Comparison of ENCODE assay signal across 19 mouse cellular contexts in genomic region chr6:47338113-47338512, GRCm38 (mm10).
DNase-seq lines count a peak whose midpoint lies in the region; ATAC-seq and TF ChIP-seq lines count a peak whose summit lies in the region.
"Had no signal": no experiment of that assay in that cellular context is flagged by ENCODE, and none has a peak within 500 bp of the region (broad histone marks: within the 10 kb centered on the region; RNA-seq: fewer than 3 reads in every experiment).

No protein-coding gene starts in this region.

- H3K27me3 ChIP-seq in heart, embryonic 12.5 days (replicated peaks), result 0 out of 2 replicates have a peak, but pooled peaks cover 3% of the 10 kb centered on the region
- H3K27me3 ChIP-seq in lung, postnatal 0 days (replicated peaks; ENCODE audit: insufficient read depth, low read length), result no peaks in the 10 kb centered on the region
- H3K27me3 ChIP-seq in intestine, embryonic 14.5 days (replicated peaks; ENCODE audit: control insufficient read depth, insufficient read depth, low read length), result no peaks in the 10 kb centered on the region
- no peaks in the 10 kb centered on the region for H3K27me3 ChIP-seq in testis, adult 2 months (ENCODE audit: control insufficient read depth, insufficient read depth, low read length)
- H3K27me3 ChIP-seq in midbrain, embryonic 16.5 days (ENCODE audit: control insufficient read depth, insufficient read depth, low read depth, low read length), result no peaks in the 10 kb centered on the region
- no peaks in the 10 kb centered on the region for H3K27me3 ChIP-seq in midbrain, embryonic 13.5 days
- H3K27me3 ChIP-seq: embryonic facial prominence, embryonic 12.5 days; neural tube, embryonic 15.5 days had no signal

- no peaks in the 10 kb centered on the region for H3K9me3 ChIP-seq in heart, embryonic 12.5 days (replicated peaks)
- H3K9me3 ChIP-seq in lung, postnatal 0 days (ENCODE audit: low read length), result no peaks in the 10 kb centered on the region
- no peaks in the 10 kb centered on the region for H3K9me3 ChIP-seq in intestine, embryonic 14.5 days (ENCODE audit: control insufficient read depth, low read length)
- H3K9me3 ChIP-seq in midbrain, embryonic 16.5 days (replicated peaks; ENCODE audit: control insufficient read depth, low read length, poor library complexity, severe bottlenecking), result no peaks in the 10 kb centered on the region
- no peaks in the 10 kb centered on the region for H3K9me3 ChIP-seq in midbrain, embryonic 13.5 days
- H3K9me3 ChIP-seq: embryonic facial prominence, embryonic 12.5 days; G1E; midbrain, embryonic 10.5 days; neural tube, embryonic 15.5 days had no signal

- no peak overlapping the region for H3K4me3 ChIP-seq in heart, embryonic 12.5 days
- H3K4me3 ChIP-seq in lung, postnatal 0 days (ENCODE audit: low read depth, low read length), result no peak overlapping the region
- H3K4me3 ChIP-seq in lung, adult 2 months (replicated peaks; ENCODE audit: extremely low read depth, low read depth, low read length), result no peak overlapping the region
- no peak overlapping the region for H3K4me3 ChIP-seq in intestine, embryonic 14.5 days (ENCODE audit: low read depth, low read length)
- H3K4me3 ChIP-seq in testis, adult 2 months (ENCODE audit: control insufficient read depth, low read depth, low read length), result no peak overlapping the region
- no peak overlapping the region for H3K4me3 ChIP-seq in midbrain, embryonic 16.5 days (ENCODE audit: low read depth, low read length)
- no peak overlapping the region for H3K4me3 ChIP-seq in midbrain, embryonic 13.5 days (replicated peaks)
- H3K4me3 ChIP-seq: embryonic facial prominence, embryonic 12.5 days; layer of hippocampus, adult 2 months; left cerebral cortex, adult 2 months; midbrain, embryonic 10.5 days; neural tube, embryonic 15.5 days had no signal

- intact Hi-C loops in heart, postnatal 36 days (cut with DNase I), result no loop called here

- TF ChIP-seq CTCF in lung, postnatal 0 days (IDR thresholded peaks at IDR 0.05), result no peak
- no peak for TF ChIP-seq CTCF in lung, adult 2 months (IDR thresholded peaks at IDR 0.05; ENCODE audit: insufficient read depth, low read length)
- no peak for TF ChIP-seq CTCF in testis, adult 2 months (IDR thresholded peaks at IDR 0.05; ENCODE audit: control insufficient read depth, insufficient read depth, insufficient replicate concordance, low read depth, low read length)

- TF ChIP-seq POLR2A in lung, adult 2 months (IDR thresholded peaks at IDR 0.05; ENCODE audit: borderline replicate concordance, extremely low read depth, low read depth, low read length), result no peak
- TF ChIP-seq POLR2A in testis, adult 2 months (IDR thresholded peaks at IDR 0.05; ENCODE audit: control insufficient read depth, low read depth, low read length), result no peak

- TF ChIP-seq EP300 in lung, postnatal 0 days (IDR thresholded peaks at IDR 0.05), result peak; percentile 73; the same call in 1 of the 2 replicates

- peaks cover 18% of the 10 kb centered on the region for H3K4me1 ChIP-seq in heart, embryonic 12.5 days (replicated peaks)
- H3K4me1 ChIP-seq in lung, postnatal 0 days (ENCODE audit: insufficient read depth, low read depth, low read length), result no peaks in the 10 kb centered on the region
- no peaks in the 10 kb centered on the region for H3K4me1 ChIP-seq in lung, adult 2 months (ENCODE audit: control insufficient read depth, insufficient read depth, low read length)
- H3K4me1 ChIP-seq in intestine, embryonic 14.5 days (replicated peaks; ENCODE audit: control insufficient read depth, insufficient read depth, low read length), result no peaks in the 10 kb centered on the region
- H3K4me1 ChIP-seq in testis, adult 2 months (ENCODE audit: control insufficient read depth, insufficient read depth, low read length), result peaks cover 2% of the 10 kb centered on the region; the same call in 1 of the 2 replicates
- peaks cover 1% of the 10 kb centered on the region for H3K4me1 ChIP-seq in midbrain, embryonic 16.5 days (ENCODE audit: control insufficient read depth, insufficient read depth, low read length)
- H3K4me1 ChIP-seq in midbrain, embryonic 13.5 days (replicated peaks), result peaks cover 5% of the 10 kb centered on the region; the same call in 1 of the 2 replicates
- H3K4me1 ChIP-seq: embryonic facial prominence, embryonic 12.5 days; neural tube, embryonic 15.5 days had no signal

- no peak for DNase-seq in heart, postnatal 36 days
- peak; percentile 27 for DNase-seq in lung, postnatal 0 days (ENCODE audit: low spot score)
- DNase-seq in lung, adult 2 months, result no peak
- no peak for DNase-seq in intestine, embryonic 14.5 days (ENCODE audit: low spot score)
- DNase-seq: cerebellum, adult 11-12 months; gastrocnemius, postnatal 10 days; heart, postnatal 14 days; lung, adult 18-20 months had no signal

- peak; percentile 74 for ATAC-seq in heart, embryonic 12.5 days (ENCODE audit: insufficient number of reproducible peaks, low FRiP score)
- ATAC-seq in lung, postnatal 0 days, result peak; percentile 58
- ATAC-seq in intestine, embryonic 14.5 days (replicated peaks; ENCODE audit: low FRiP score, low TSS enrichment, low read depth), result 0 out of 2 replicates have a peak, but pooled peaks have one; percentile 13
- ATAC-seq in midbrain, embryonic 16.5 days, result no peak
- ATAC-seq in midbrain, embryonic 13.5 days, result no peak
- ATAC-seq: hindbrain, embryonic 16.5 days had no signal

- no peaks in the 10 kb centered on the region for H3K36me3 ChIP-seq in heart, embryonic 12.5 days
- H3K36me3 ChIP-seq in lung, postnatal 0 days (ENCODE audit: insufficient read depth, low read length), result no peaks in the 10 kb centered on the region
- H3K36me3 ChIP-seq in intestine, embryonic 14.5 days (ENCODE audit: control insufficient read depth, insufficient read depth, low read length), result no peaks in the 10 kb centered on the region
- H3K36me3 ChIP-seq in testis, adult 2 months (ENCODE audit: control insufficient read depth, insufficient read depth, low read length), result no peaks in the 10 kb centered on the region
- H3K36me3 ChIP-seq in midbrain, embryonic 16.5 days (ENCODE audit: control insufficient read depth, insufficient read depth, low read length), result no peaks in the 10 kb centered on the region
- H3K36me3 ChIP-seq in midbrain, embryonic 13.5 days, result no peaks in the 10 kb centered on the region
- H3K36me3 ChIP-seq: embryonic facial prominence, embryonic 12.5 days; G1E; midbrain, embryonic 10.5 days; neural tube, embryonic 15.5 days had no signal

- H3K27ac ChIP-seq in heart, embryonic 12.5 days (ENCODE audit: poor library complexity, severe bottlenecking), result peak overlapping the region; percentile 17
- H3K27ac ChIP-seq in lung, postnatal 0 days (ENCODE audit: low read length), result no peak overlapping the region
- H3K27ac ChIP-seq in intestine, embryonic 14.5 days (ENCODE audit: low read depth), result no peak overlapping the region
- H3K27ac ChIP-seq in testis, adult 2 months (ENCODE audit: control insufficient read depth, insufficient read depth, low read depth, low read length), result peak overlapping the region; percentile 5; the same call in 1 of the 2 replicates
- no peak overlapping the region for H3K27ac ChIP-seq in midbrain, embryonic 16.5 days (ENCODE audit: low read length)
- no peak overlapping the region for H3K27ac ChIP-seq in midbrain, embryonic 13.5 days
- H3K27ac ChIP-seq: embryonic facial prominence, embryonic 12.5 days; layer of hippocampus, adult 2 months; left cerebral cortex, adult 2 months; midbrain, embryonic 10.5 days; neural tube, embryonic 15.5 days had no signal

- WGBS in heart, embryonic 12.5 days, result 11% methylated on average over 6 of the region's 6 CpGs
- 12% methylated on average over 6 of the region's 6 CpGs for WGBS in lung, postnatal 0 days
- WGBS in lung, adult 2 months, result 35% methylated on average over 6 of the region's 6 CpGs
- WGBS in intestine, embryonic 14.5 days, result 45% methylated on average over 6 of the region's 6 CpGs
- 70% methylated on average over 6 of the region's 6 CpGs for whole genome bisulfite sequencing in midbrain, embryonic 16.5 days
- WGBS in midbrain, embryonic 13.5 days, result 67% methylated on average over 6 of the region's 6 CpGs

- H3K4me2 ChIP-seq in heart, embryonic 12.5 days, result 0 out of 2 replicates have a peak overlapping the region, but pooled peaks have one; percentile 6
- H3K4me2 ChIP-seq in lung, postnatal 0 days (replicated peaks; ENCODE audit: low read depth, low read length), result no peak overlapping the region
- H3K4me2 ChIP-seq in intestine, embryonic 14.5 days (ENCODE audit: low read length), result no peak overlapping the region
- no peak overlapping the region for H3K4me2 ChIP-seq in midbrain, embryonic 16.5 days (ENCODE audit: low read length)
- H3K4me2 ChIP-seq in midbrain, embryonic 13.5 days (replicated peaks), result no peak overlapping the region
- H3K4me2 ChIP-seq: embryonic facial prominence, embryonic 12.5 days; neural tube, embryonic 15.5 days had no signal

- H3K9ac ChIP-seq in heart, embryonic 12.5 days, result no peak overlapping the region
- H3K9ac ChIP-seq in lung, postnatal 0 days (replicated peaks; ENCODE audit: low read depth), result no peak overlapping the region
- no peak overlapping the region for H3K9ac ChIP-seq in intestine, embryonic 14.5 days (ENCODE audit: low read length)
- no peak overlapping the region for H3K9ac ChIP-seq in midbrain, embryonic 16.5 days (ENCODE audit: low read depth, low read length)
- no peak overlapping the region for H3K9ac ChIP-seq in midbrain, embryonic 13.5 days (replicated peaks)
- H3K9ac ChIP-seq: embryonic facial prominence, embryonic 12.5 days; neural tube, embryonic 15.5 days had no signal

Comparison
In these comparisons a context has a peak if more than half of its experiments do, and no peak if none do; other contexts are left out.
1. ATAC-seq: peak in heart, embryonic 12.5 days (single experiment), lung, postnatal 0 days (single experiment) and intestine, embryonic 14.5 days (single experiment); none in midbrain, embryonic 16.5 days (single experiment) and midbrain, embryonic 13.5 days (single experiment).
2. H3K27ac ChIP-seq: peak in heart, embryonic 12.5 days (single experiment) and testis, adult 2 months (single experiment); none in lung, postnatal 0 days (single experiment), intestine, embryonic 14.5 days (single experiment), midbrain, embryonic 16.5 days (single experiment) and midbrain, embryonic 13.5 days (single experiment).